Mouse (Mus musculus): ENCODE measurements at regions not wholly inside any gene's neighbourhood (a gene's known extent, or its start where the extent isn't known, plus 50 kb on each side); places are given as distances from the start of the nearest gene placed in this dataset.
A peak's percentile ranks its signal among the peaks of the same experiment; 100 is the strongest.
"Not testable (repeated sequence)": the region's sequence is repeated elsewhere in the genome, so short reads cannot be mapped to it uniquely, and the experiment has no call there.

GRCm38 (mm10) chr13:104549016-104549415 lies 243.3 kb upstream of the Srek1ip1 start:
- H3K4me2 ChIP-seq (replicated peaks; ENCODE audit: low read depth), result no peak overlapping the region
- H3K27ac ChIP-seq (ENCODE audit: low read depth, low read length), result no peak overlapping the region
- no peaks in the 10 kb centered on the region for H3K27me3 ChIP-seq (replicated peaks; ENCODE audit: control insufficient read depth, insufficient read depth, low read length)
- H3K9ac ChIP-seq (ENCODE audit: low read depth, low read length), result no peak overlapping the region
- H3K36me3 ChIP-seq (ENCODE audit: control insufficient read depth, insufficient read depth), result no peaks in the 10 kb centered on the region
- no peaks in the 10 kb centered on the region for H3K9me3 ChIP-seq (ENCODE audit: control insufficient read depth)
- no peak for TF ChIP-seq CTCF (IDR thresholded peaks at IDR 0.05; ENCODE audit: low read depth)
- 59% methylated on average over 9 of the region's 9 CpGs for WGBS
- ATAC-seq, result peak; percentile 60; the same call in 1 of the 2 replicates
- no peak overlapping the region for H3K4me3 ChIP-seq (ENCODE audit: low read depth, low read length)
- H3K4me1 ChIP-seq (replicated peaks; ENCODE audit: control insufficient read depth, insufficient read depth, low read length), result no peaks in the 10 kb centered on the region

DNA sequence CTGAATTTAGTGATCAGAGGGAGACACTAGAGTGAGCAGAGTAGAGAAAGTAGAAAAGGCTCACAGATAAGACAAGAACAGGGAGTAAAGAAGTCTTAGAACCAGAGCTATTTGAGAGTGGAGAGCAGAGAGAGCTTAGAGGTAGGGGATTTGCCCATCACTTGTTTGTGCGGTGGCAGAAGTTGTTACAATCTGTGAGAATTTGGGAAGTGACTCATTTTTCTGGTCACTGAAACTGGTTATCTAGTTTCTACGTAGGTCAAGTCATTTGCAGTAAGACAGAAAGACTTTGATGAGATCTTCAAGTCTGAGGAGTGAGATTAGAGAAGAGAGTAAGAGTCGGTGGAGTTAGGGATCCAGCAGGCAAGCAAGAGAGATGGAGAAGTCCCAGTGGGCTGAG lies 239.0 kb upstream of the Srek1ip1 start:
- 86% methylated on average over 3 of the region's 3 CpGs for WGBS
- Histone ChIP-seq H3K4me3 (ENCODE audit: low read depth, low read length) (no peak overlapping the region), H3K4me1 (replicated peaks; ENCODE audit: control insufficient read depth, insufficient read depth, low read length) (no peaks in the 10 kb centered on the region), H3K4me2 (replicated peaks; ENCODE audit: low read depth) (no peak overlapping the region), H3K36me3 (ENCODE audit: control insufficient read depth, insufficient read depth) (no peaks in the 10 kb centered on the region), H3K27ac (ENCODE audit: low read depth, low read length) (no peak overlapping the region), H3K9ac (ENCODE audit: low read depth, low read length) (no peak overlapping the region), H3K27me3 (replicated peaks; ENCODE audit: control insufficient read depth, insufficient read depth, low read length) (no peaks in the 10 kb centered on the region), H3K9me3 (ENCODE audit: control insufficient read depth) (no peaks in the 10 kb centered on the region)
- no peak for ATAC-seq
- no peak for TF ChIP-seq CTCF (IDR thresholded peaks at IDR 0.05; ENCODE audit: low read depth)

GRCm38 (mm10) chr13:104556609-104557008 lies 235.7 kb upstream of the Srek1ip1 start:
- H3K27ac ChIP-seq (ENCODE audit: low read depth, low read length); H3K36me3 ChIP-seq (ENCODE audit: control insufficient read depth, insufficient read depth); H3K4me3 ChIP-seq (ENCODE audit: low read depth, low read length); H3K4me2 ChIP-seq (replicated peaks; ENCODE audit: low read depth); H3K9me3 ChIP-seq (ENCODE audit: control insufficient read depth); H3K9ac ChIP-seq (ENCODE audit: low read depth, low read length); ATAC-seq; H3K27me3 ChIP-seq (replicated peaks; ENCODE audit: control insufficient read depth, insufficient read depth, low read length); H3K4me1 ChIP-seq (replicated peaks; ENCODE audit: control insufficient read depth, insufficient read depth, low read length): not testable (repeated sequence)
- 24% methylated on average over 7 of the region's 7 CpGs for WGBS

- Histone ChIP-seq H3K27ac (ENCODE audit: low read depth, low read length) (no peak overlapping the region), H3K4me3 (ENCODE audit: low read depth, low read length) (no peak overlapping the region), H3K36me3 (ENCODE audit: control insufficient read depth, insufficient read depth) (no peaks in the 10 kb centered on the region), H3K4me2 (replicated peaks; ENCODE audit: low read depth) (no peak overlapping the region), H3K9ac (ENCODE audit: low read depth, low read length) (no peak overlapping the region), H3K27me3 (replicated peaks; ENCODE audit: control insufficient read depth, insufficient read depth, low read length) (no peaks in the 10 kb centered on the region), H3K4me1 (replicated peaks; ENCODE audit: control insufficient read depth, insufficient read depth, low read length) (no peaks in the 10 kb centered on the region), H3K9me3 (ENCODE audit: control insufficient read depth) (no peaks in the 10 kb centered on the region)
- WGBS, result 85% methylated on average over 5 of the region's 5 CpGs
- TF ChIP-seq CTCF (IDR thresholded peaks at IDR 0.05; ENCODE audit: low read depth), result no peak
- ATAC-seq, result no peak
These were observed 232.4 kb upstream of the Srek1ip1 start for GRCm38 (mm10) chr13:104559876-104560275.

GRCm38 (mm10) chr13:104560500-104561114 lies 231.7 kb upstream of the Srek1ip1 start:
- no peak overlapping the region for H3K4me3 ChIP-seq (ENCODE audit: low read depth, low read length)
- H3K9me3 ChIP-seq (ENCODE audit: control insufficient read depth), result no peaks in the 10 kb centered on the region
- H3K4me1 ChIP-seq (replicated peaks; ENCODE audit: control insufficient read depth, insufficient read depth, low read length), result no peaks in the 10 kb centered on the region
- no peak overlapping the region for H3K27ac ChIP-seq (ENCODE audit: low read depth, low read length)
- TF ChIP-seq CTCF (IDR thresholded peaks at IDR 0.05; ENCODE audit: low read depth), result no peak
- H3K4me2 ChIP-seq (replicated peaks; ENCODE audit: low read depth), result no peak overlapping the region
- H3K36me3 ChIP-seq (ENCODE audit: control insufficient read depth, insufficient read depth), result no peaks in the 10 kb centered on the region
- H3K27me3 ChIP-seq (replicated peaks; ENCODE audit: control insufficient read depth, insufficient read depth, low read length), result no peaks in the 10 kb centered on the region
- 65% methylated on average over 15 of the region's 15 CpGs for WGBS
- H3K9ac ChIP-seq (ENCODE audit: low read depth, low read length), result no peak overlapping the region
- no peak for ATAC-seq

DNA sequence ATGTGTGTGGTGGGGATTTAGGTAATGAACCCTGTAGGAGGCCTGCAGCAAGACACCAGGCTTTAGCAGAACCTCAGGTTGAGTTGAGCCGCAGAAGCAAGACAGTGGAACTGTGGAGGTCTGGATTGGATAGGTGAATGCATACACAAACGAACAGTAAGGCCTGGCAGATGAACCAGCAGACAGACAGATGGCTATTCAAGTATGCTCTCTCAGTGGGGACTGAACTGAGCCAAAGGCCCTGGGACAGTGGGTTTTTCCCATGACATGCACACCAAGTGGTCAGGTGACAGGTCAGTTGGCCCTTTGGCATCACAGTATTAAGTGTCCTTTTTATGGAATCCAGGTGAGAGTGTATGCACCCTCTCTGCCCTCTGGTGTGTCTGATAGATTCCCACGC lies 229.7 kb upstream of the Srek1ip1 start:
- 56% methylated on average over 3 of the region's 3 CpGs for WGBS
- Histone ChIP-seq H3K36me3 (ENCODE audit: control insufficient read depth, insufficient read depth) (no peaks in the 10 kb centered on the region), H3K9me3 (ENCODE audit: control insufficient read depth) (no peaks in the 10 kb centered on the region), H3K9ac (ENCODE audit: low read depth, low read length) (no peak overlapping the region), H3K4me1 (replicated peaks; ENCODE audit: control insufficient read depth, insufficient read depth, low read length) (no peaks in the 10 kb centered on the region), H3K27me3 (replicated peaks; ENCODE audit: control insufficient read depth, insufficient read depth, low read length) (no peaks in the 10 kb centered on the region), H3K4me3 (ENCODE audit: low read depth, low read length) (no peak overlapping the region), H3K4me2 (replicated peaks; ENCODE audit: low read depth) (no peak overlapping the region), H3K27ac (ENCODE audit: low read depth, low read length) (no peak overlapping the region)
- no peak for TF ChIP-seq CTCF (IDR thresholded peaks at IDR 0.05; ENCODE audit: low read depth)
- ATAC-seq, result no peak

- no peaks in the 10 kb centered on the region for H3K27me3 ChIP-seq (replicated peaks; ENCODE audit: control insufficient read depth, insufficient read depth, low read length)
- 70% methylated on average over 2 of the region's 2 CpGs for WGBS
- H3K27ac ChIP-seq (ENCODE audit: low read depth, low read length), result no peak overlapping the region
- no peak for ATAC-seq
- no peak overlapping the region for H3K4me3 ChIP-seq (ENCODE audit: low read depth, low read length)
- no peak for TF ChIP-seq CTCF (IDR thresholded peaks at IDR 0.05; ENCODE audit: low read depth)
- H3K4me2 ChIP-seq (replicated peaks; ENCODE audit: low read depth), result no peak overlapping the region
- H3K9ac ChIP-seq (ENCODE audit: low read depth, low read length), result no peak overlapping the region
- no peaks in the 10 kb centered on the region for H3K4me1 ChIP-seq (replicated peaks; ENCODE audit: control insufficient read depth, insufficient read depth, low read length)
- no peaks in the 10 kb centered on the region for H3K9me3 ChIP-seq (ENCODE audit: control insufficient read depth)
- H3K36me3 ChIP-seq (ENCODE audit: control insufficient read depth, insufficient read depth), result no peaks in the 10 kb centered on the region
These were observed 229.3 kb upstream of the Srek1ip1 start for GRCm38 (mm10) chr13:104563019-104563418.

All from intestine, postnatal 0 days (tissue).